In genomic region chr1:180568761-180569452, GRCm38 (mm10) we compare ENCODE assay signal across 7 mouse cellular contexts. TPM values are rescaled to one million over a fixed set of nuclear protein-coding genes. Genes with fewer than 3 reads are reported as not detected.
A peak's percentile ranks its signal among the peaks of the same experiment; 100 is the strongest.
DNase-seq lines count a peak whose midpoint lies in the region; ATAC-seq lines count a peak whose summit lies in the region.

Gene Parp1, plus strand, starts transcription at chr1:180568924.

- peaks cover under 1% of the 10 kb centered on the region; the same call in 1 of the 2 replicates for H3K36me3 ChIP-seq in intestine, embryonic 15.5 days
- peaks cover 33% of the 10 kb centered on the region for H3K36me3 ChIP-seq in midbrain, embryonic 10.5 days

- H3K9me3 ChIP-seq in intestine, embryonic 15.5 days, result no peaks in the 10 kb centered on the region
- peaks cover 18% of the 10 kb centered on the region for H3K9me3 ChIP-seq in midbrain, embryonic 10.5 days (replicated peaks)

- WGBS in intestine, embryonic 15.5 days, result under 1% methylated on average over 67 of the region's 67 CpGs
- under 1% methylated on average over 67 of the region's 67 CpGs for WGBS in midbrain, embryonic 10.5 days

- intact Hi-C loops in gastrocnemius, postnatal 36 days (cut with DNase I), result no loop called here
- intact Hi-C loops in left cerebral cortex, postnatal 25 days (cut with DNase I), result loop anchor here (1.0 to 5.0 kb wide), 3 partner anchors 49 to 142 kb away; partner anchors contain the start of gene Stum

- H3K27me3 ChIP-seq in intestine, embryonic 15.5 days (replicated peaks), result no peaks in the 10 kb centered on the region
- H3K27me3 ChIP-seq in midbrain, embryonic 10.5 days (ENCODE audit: low read depth, poor library complexity, severe bottlenecking), result no peaks in the 10 kb centered on the region

- H3K27ac ChIP-seq in intestine, embryonic 15.5 days, result peak within 1 kb of the TSS; percentile 89
- H3K27ac ChIP-seq in midbrain, embryonic 10.5 days (replicated peaks), result peak within 1 kb of the TSS; percentile 97

- peak; percentile 99 for ATAC-seq in intestine, embryonic 15.5 days

- H3K9ac ChIP-seq in intestine, embryonic 15.5 days, result peak within 1 kb of the TSS; percentile 86

- peak within 1 kb of the TSS; percentile 88 for H3K4me2 ChIP-seq in intestine, embryonic 15.5 days (replicated peaks)

- H3K4me3 ChIP-seq in intestine, embryonic 15.5 days (replicated peaks), result peak within 1 kb of the TSS; percentile 95
- peak within 1 kb of the TSS; percentile 95 for H3K4me3 ChIP-seq in midbrain, embryonic 10.5 days

- peaks cover 18% of the 10 kb centered on the region for H3K4me1 ChIP-seq in intestine, embryonic 15.5 days (replicated peaks)
- H3K4me1 ChIP-seq in midbrain, embryonic 10.5 days, result peaks cover 27% of the 10 kb centered on the region

- peak; percentile 98 for DNase-seq in adrenal gland, adult 18-20 months (ENCODE audit: low spot score in 2 of 2)
- DNase-seq in embryo, embryonic 11 days, result peak; percentile 98
- DNase-seq in gastrocnemius, postnatal 36 days, result peak; percentile 94 to 95
- DNase-seq in left cerebral cortex, postnatal 25 days (ENCODE audit: low spot score in 2 of 2), result peak; percentile 97
- peak; percentile 97 for DNase-seq in midbrain, embryonic 10.5 days (ENCODE audit: low spot score)
- peak; percentile 96 for DNase-seq in right cerebral cortex, postnatal 4 days

RNA-seq across cellular contexts. Expression of gene Parp1, which starts in this region (rescaled TPM):
- 10 to 100 TPM; 57.9 to 70.2 TPM for total RNA-seq in adrenal gland, adult 18-20 months (2021)
- 10 to 100 TPM; 59.3 to 62.7 TPM for total RNA-seq in gastrocnemius, postnatal 36 days (2021)
- polyA plus RNA-seq in intestine, embryonic 15.5 days (2015; fragmentation: Nextera tagmentation; extraction: Ambion mirVana), result 109 TPM in 2 replicates
- total RNA-seq in left cerebral cortex, postnatal 25 days (2021), result 10 to 100 TPM; 85.2 to 92.0 TPM
- polyA plus RNA-seq in midbrain, embryonic 10.5 days (2016; fragmentation: Nextera tagmentation; extraction: Ambion mirVana), result 301 and 311 TPM in 2 replicates

Comparison
In these comparisons a context has a peak if more than half of its experiments do, and no peak if none do; other contexts are left out.
1. Peak in every context shown above with its lines: DNase-seq, ATAC-seq, H3K4me3 ChIP-seq and H3K27ac ChIP-seq.